Mouse (Mus musculus) adrenal gland, postnatal 36 days (tissue): Measurements from ENCODE around the gene Slc22a4. TPM values are rescaled to one million over a fixed set of nuclear protein-coding genes. Genes with fewer than 3 reads are reported as not detected.

Experiments used
- total RNA-seq, 2 experiments: library from RNA; stranded (reverse); gene quantifications; 2 replicates each; pipeline ENCODE4 v1.2.3; 2021

The Slc22a4 gene
- total RNA-seq, 2 experiments from 2014 or later: 4.3 to 8.2 TPM

Other genes with a start within 250 kb of the Slc22a4 start
- 1 to 10 TPM; 5.2 to 7.5 TPM for gene Gm12216, start 168.8 kb downstream of the Slc22a4 start, total RNA-seq
- gene Slc22a5, start 136.4 kb downstream of the Slc22a4 start, total RNA-seq: 10 to 100 TPM; 41.2 to 41.8 TPM
- gene Slc22a21, start 47.8 kb downstream of the Slc22a4 start, total RNA-seq: 1 to 10 TPM; 5.5 to 5.7 TPM
- 10 to 100 TPM in 1 of 2 experiments, 1 to 10 TPM in 1; 6.5 to 29.5 TPM for gene Pdlim4, start 40.9 kb upstream of the Slc22a4 start, total RNA-seq
- 10 to 100 TPM; 29.2 to 41.5 TPM for gene P4ha2, start 72.0 kb upstream of the Slc22a4 start, total RNA-seq
- gene Csf2, start 221.6 kb upstream of the Slc22a4 start, total RNA-seq: not detected
- gene Il3, start 239.2 kb upstream of the Slc22a4 start, total RNA-seq: not detected